Mouse (Mus musculus): Measurements from ENCODE around the gene Olfr713. TPM values are rescaled to one million over a fixed set of nuclear protein-coding genes. Genes with fewer than 3 reads are reported as not detected.

Gene Olfr713
- polyA plus RNA-seq, 1 experiment from 2014 or later, result not detected

DNA sequence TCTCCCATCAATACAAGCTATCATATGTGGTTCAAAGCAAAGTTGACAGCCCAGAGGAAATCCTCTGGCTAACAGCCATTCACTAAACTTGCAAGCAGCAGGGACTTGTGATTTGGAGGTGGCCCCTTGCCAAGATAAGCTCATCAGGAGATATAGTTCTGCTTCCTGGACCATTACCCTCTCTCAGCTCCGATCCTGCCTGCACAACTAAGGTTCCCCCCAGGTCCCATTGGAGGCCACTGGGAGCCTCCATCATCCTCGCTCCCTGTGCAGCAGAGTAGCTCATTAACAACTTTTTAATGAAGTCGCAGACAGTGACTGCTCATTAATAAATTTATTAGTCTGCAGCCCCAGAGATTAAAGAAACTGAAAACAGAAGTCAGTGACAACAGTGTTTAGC is 16.6 kb downstream of the Olfr713 start:
- Histone ChIP-seq H3K4me2 (ENCODE audit: low read depth, severe bottlenecking) (no peak overlapping the region), H3K9ac (ENCODE audit: low read length) (no peak overlapping the region), H3K27ac (replicated peaks; ENCODE audit: low read depth, low read length) (no peak overlapping the region), H3K27me3 (ENCODE audit: control insufficient read depth, insufficient read depth, low read length) (no peaks in the 10 kb centered on the region), H3K4me1 (ENCODE audit: control insufficient read depth, insufficient read depth, low read length) (no peaks in the 10 kb centered on the region), H3K4me3 (ENCODE audit: low read depth, low read length) (no peak overlapping the region), H3K36me3 (ENCODE audit: control insufficient read depth, insufficient read depth, low read length) (no peaks in the 10 kb centered on the region), H3K9me3 (ENCODE audit: control insufficient read depth, low read length) (no peaks in the 10 kb centered on the region)
- WGBS, result 35% methylated on average over 3 of the region's 3 CpGs
- ATAC-seq (ENCODE audit: insufficient number of reproducible peaks, low FRiP score, low TSS enrichment, low read depth), result no peak
- no peak for DNase-seq (ENCODE audit: low spot score)

DNA sequence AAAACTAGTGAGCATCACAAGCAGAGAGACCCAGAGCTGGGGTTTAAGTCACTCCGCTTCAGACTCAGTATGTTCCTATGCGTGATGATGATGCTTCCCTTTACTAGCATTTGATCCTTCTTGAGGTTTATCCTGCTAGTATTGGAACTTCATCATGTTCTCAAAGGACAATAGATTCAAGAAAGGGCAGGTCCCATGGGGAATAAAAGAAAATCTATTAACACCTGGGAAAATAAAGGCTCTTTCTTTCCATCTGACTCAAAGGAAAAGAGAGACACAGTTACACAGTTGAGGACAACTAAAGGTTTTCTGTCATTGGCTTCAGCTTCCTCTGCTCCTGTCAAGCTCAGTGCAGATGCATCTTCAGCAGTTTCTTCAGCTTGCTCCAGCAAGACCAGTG is 39.7 kb downstream of the Olfr713 start, which contains the start of gene Olfr714:
Gene Olfr714, plus strand, starts transcription at position 301 of the 400 bp plus-strand sequence.
- no peaks in the 10 kb centered on the region for H3K9me3 ChIP-seq (ENCODE audit: control insufficient read depth, low read length)
- H3K4me3 ChIP-seq (ENCODE audit: low read depth, low read length), result no peak within 1 kb of the TSS
- no peak within 1 kb of the TSS for H3K9ac ChIP-seq (ENCODE audit: low read length)
- ATAC-seq (ENCODE audit: insufficient number of reproducible peaks, low FRiP score, low TSS enrichment, low read depth) (no peak), DNase-seq (ENCODE audit: low spot score) (no peak)
- WGBS, result 93% methylated on average over 2 of the region's 2 CpGs
- no peak within 1 kb of the TSS for H3K27ac ChIP-seq (replicated peaks; ENCODE audit: low read depth, low read length)
- no peaks in the 10 kb centered on the region for H3K27me3 ChIP-seq (ENCODE audit: control insufficient read depth, insufficient read depth, low read length)
- no peak within 1 kb of the TSS for H3K4me2 ChIP-seq (ENCODE audit: low read depth, severe bottlenecking)
- no peaks in the 10 kb centered on the region for H3K36me3 ChIP-seq (ENCODE audit: control insufficient read depth, insufficient read depth, low read length)
- H3K4me1 ChIP-seq (ENCODE audit: control insufficient read depth, insufficient read depth, low read length), result no peaks in the 10 kb centered on the region

Other genes with a start within 250 kb of the Olfr713 start
- gene Olfr699, start 238.0 kb upstream of the Olfr713 start, polyA plus RNA-seq (2014; fragmentation: Nextera tagmentation; extraction: Ambion mirVana), result not detected in 2 replicates
- gene Olfr700, start 222.3 kb upstream of the Olfr713 start, polyA plus RNA-seq (2014; fragmentation: Nextera tagmentation; extraction: Ambion mirVana), result not detected in 2 replicates
- not detected in 2 replicates for gene Olfr701, start 217.0 kb upstream of the Olfr713 start, polyA plus RNA-seq (2014; fragmentation: Nextera tagmentation; extraction: Ambion mirVana)
- gene Olfr702, start 197.3 kb upstream of the Olfr713 start, polyA plus RNA-seq (2014; fragmentation: Nextera tagmentation; extraction: Ambion mirVana), result not detected in 2 replicates
- gene Olfr703, start 187.8 kb upstream of the Olfr713 start, polyA plus RNA-seq (2014; fragmentation: Nextera tagmentation; extraction: Ambion mirVana), result not detected in 2 replicates
- gene Olfr704, start 168.0 kb upstream of the Olfr713 start, polyA plus RNA-seq (2014; fragmentation: Nextera tagmentation; extraction: Ambion mirVana), result not detected in 2 replicates
- gene Olfr705, start 154.3 kb upstream of the Olfr713 start, polyA plus RNA-seq (2014; fragmentation: Nextera tagmentation; extraction: Ambion mirVana), result not detected in 2 replicates
- not detected in 2 replicates for gene Olfr706, start 143.0 kb upstream of the Olfr713 start, polyA plus RNA-seq (2014; fragmentation: Nextera tagmentation; extraction: Ambion mirVana)
- gene Olfr707, start 129.9 kb upstream of the Olfr713 start, polyA plus RNA-seq (2014; fragmentation: Nextera tagmentation; extraction: Ambion mirVana), result not detected in 2 replicates
- gene Olfr1532-ps1, start 123.2 kb upstream of the Olfr713 start, polyA plus RNA-seq (2014; fragmentation: Nextera tagmentation; extraction: Ambion mirVana), result not detected in 2 replicates
- not detected in 2 replicates for gene Olfr709-ps1, start 99.0 kb upstream of the Olfr713 start, polyA plus RNA-seq (2014; fragmentation: Nextera tagmentation; extraction: Ambion mirVana)
- not detected in 2 replicates for gene Olfr710, start 82.9 kb upstream of the Olfr713 start, polyA plus RNA-seq (2014; fragmentation: Nextera tagmentation; extraction: Ambion mirVana)
- gene Olfr6, start 67.2 kb upstream of the Olfr713 start, polyA plus RNA-seq (2014; fragmentation: Nextera tagmentation; extraction: Ambion mirVana), result not detected in 2 replicates
- gene Olfr711, start 55.7 kb upstream of the Olfr713 start, polyA plus RNA-seq (2014; fragmentation: Nextera tagmentation; extraction: Ambion mirVana), result not detected in 2 replicates
- not detected in 2 replicates for gene Olfr2, start 25.1 kb upstream of the Olfr713 start, polyA plus RNA-seq (2014; fragmentation: Nextera tagmentation; extraction: Ambion mirVana)
- not detected in 2 replicates for gene Olfr714, start 39.8 kb downstream of the Olfr713 start, polyA plus RNA-seq (2014; fragmentation: Nextera tagmentation; extraction: Ambion mirVana)
- not detected in 2 replicates for gene Olfr17, start 62.0 kb downstream of the Olfr713 start, polyA plus RNA-seq (2014; fragmentation: Nextera tagmentation; extraction: Ambion mirVana)
- gene Olfr715b, start 79.2 kb downstream of the Olfr713 start, polyA plus RNA-seq (2014; fragmentation: Nextera tagmentation; extraction: Ambion mirVana), result not detected in 2 replicates
- gene Olfr715, start 99.9 kb downstream of the Olfr713 start, polyA plus RNA-seq (2014; fragmentation: Nextera tagmentation; extraction: Ambion mirVana), result not detected in 2 replicates
- not detected in 2 replicates for gene Olfr716, start 107.2 kb downstream of the Olfr713 start, polyA plus RNA-seq (2014; fragmentation: Nextera tagmentation; extraction: Ambion mirVana)
- gene Nlrp14, start 135.8 kb downstream of the Olfr713 start, polyA plus RNA-seq (2014; fragmentation: Nextera tagmentation; extraction: Ambion mirVana), result not detected in 2 replicates
- gene Rbmxl2, start 178.3 kb downstream of the Olfr713 start, polyA plus RNA-seq (2014; fragmentation: Nextera tagmentation; extraction: Ambion mirVana), result not detected in 2 replicates